Mouse (Mus musculus): ENCODE data around the gene Spert. TPM values are rescaled to one million over a fixed set of nuclear protein-coding genes. Genes with fewer than 3 reads are reported as not detected.

The Spert gene
- not detected in 2 replicates for polyA plus RNA-seq (2012; rRNA removed)

DNA sequence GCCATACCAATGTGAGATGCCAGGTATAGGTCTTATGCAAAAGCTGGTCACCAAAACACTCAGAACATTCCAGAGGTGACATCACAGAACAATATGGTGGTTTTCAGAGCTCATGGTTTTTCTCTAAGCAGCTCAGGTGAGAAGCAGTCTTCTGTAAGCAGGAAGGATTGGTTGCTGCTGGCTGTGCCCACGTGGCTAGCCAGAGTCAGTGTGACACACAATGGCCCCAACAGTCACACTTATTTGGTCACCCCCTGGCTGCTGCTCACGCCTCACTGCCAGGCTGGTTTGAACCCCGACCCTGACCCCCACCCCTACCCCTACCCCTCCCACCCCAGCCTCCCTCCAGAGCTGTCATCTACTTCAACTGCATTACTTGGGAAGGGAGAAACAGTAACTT is at the start of gene Spert:
Gene Spert, minus strand, starts transcription at position 139 of the 400 bp plus-strand sequence.
- H3K4me1 ChIP-seq (ENCODE audit: control insufficient read depth, insufficient read depth, low read length): no peaks in the 10 kb centered on the region
- no peak within 1 kb of the TSS for H3K27ac ChIP-seq (ENCODE audit: insufficient read depth, low read length)
- H3K4me3 ChIP-seq (ENCODE audit: insufficient read depth, low read length): no peak within 1 kb of the TSS
- TF ChIP-seq CTCF (IDR thresholded peaks at IDR 0.05; ENCODE audit: extremely low read depth, insufficient read depth, low read length) (no peak), POLR2A (IDR thresholded peaks at IDR 0.05; ENCODE audit: extremely low read depth, insufficient read depth, low read length) (no peak)

DNA sequence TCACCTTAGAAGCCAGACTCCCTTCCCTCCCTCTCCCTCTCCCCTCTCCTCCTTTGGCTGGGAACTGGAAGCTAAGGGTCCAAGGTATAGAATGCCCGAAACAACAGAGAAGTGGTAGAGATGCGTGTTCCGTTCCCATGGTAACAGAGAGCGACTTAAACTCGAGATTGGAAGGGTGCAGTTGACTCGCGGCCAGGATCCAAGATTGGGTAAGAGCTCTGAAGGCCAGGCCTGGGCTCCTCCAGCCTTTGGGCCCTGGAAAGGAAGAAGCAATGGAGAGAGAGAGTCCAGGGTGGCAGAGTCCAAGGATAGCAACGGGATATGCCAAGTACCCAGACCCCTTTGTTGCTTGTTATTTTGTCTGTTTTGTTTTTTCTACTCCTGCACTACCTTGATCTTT is 49.2 kb upstream of the Spert start, which contains the start of gene Erich6b:
Gene Erich6b, plus strand, starts transcription at position 180 of the 400 bp plus-strand sequence.
- H3K4me3 ChIP-seq (ENCODE audit: insufficient read depth, low read length): no peak within 1 kb of the TSS
- H3K4me1 ChIP-seq (ENCODE audit: control insufficient read depth, insufficient read depth, low read length): no peaks in the 10 kb centered on the region
- TF ChIP-seq CTCF (IDR thresholded peaks at IDR 0.05; ENCODE audit: extremely low read depth, insufficient read depth, low read length) (no peak), POLR2A (IDR thresholded peaks at IDR 0.05; ENCODE audit: extremely low read depth, insufficient read depth, low read length) (no peak)
- no peak within 1 kb of the TSS for H3K27ac ChIP-seq (ENCODE audit: insufficient read depth, low read length)

- no peak overlapping the region for H3K27ac ChIP-seq (ENCODE audit: insufficient read depth, low read length)
- peak; percentile 60 for TF ChIP-seq CTCF (IDR thresholded peaks at IDR 0.05; ENCODE audit: extremely low read depth, insufficient read depth, low read length)
- TF ChIP-seq POLR2A (IDR thresholded peaks at IDR 0.05; ENCODE audit: extremely low read depth, insufficient read depth, low read length): no peak
Observed at GRCm38 (mm10) chr14:75641369-75641768, 48.5 kb upstream of the Spert start.

DNA sequence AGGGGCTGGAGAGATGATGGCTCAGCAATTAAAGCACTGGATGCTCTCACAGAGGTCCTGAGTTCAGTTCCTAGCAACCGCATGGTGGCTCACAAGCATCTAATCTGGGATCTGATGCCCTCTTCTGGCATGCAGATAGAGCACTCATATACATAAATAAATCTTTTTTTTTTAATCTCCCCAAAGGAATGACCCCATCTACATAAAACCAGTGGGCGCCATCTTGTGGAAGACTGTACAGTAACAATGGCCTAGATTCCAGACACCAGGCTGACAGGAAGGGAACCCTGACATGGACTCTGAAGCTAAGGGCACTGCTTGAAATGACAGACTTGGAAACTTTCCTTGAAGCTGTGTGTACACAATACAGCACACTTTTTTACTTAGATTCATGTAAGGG is 47.9 kb upstream of the Spert start:
- TF ChIP-seq CTCF (IDR thresholded peaks at IDR 0.05; ENCODE audit: extremely low read depth, insufficient read depth, low read length) (no peak), POLR2A (IDR thresholded peaks at IDR 0.05; ENCODE audit: extremely low read depth, insufficient read depth, low read length) (no peak)
- no peaks in the 10 kb centered on the region for H3K4me1 ChIP-seq (ENCODE audit: control insufficient read depth, insufficient read depth, low read length)
- no peak overlapping the region for H3K4me3 ChIP-seq (ENCODE audit: insufficient read depth, low read length)
- no peak overlapping the region for H3K27ac ChIP-seq (ENCODE audit: insufficient read depth, low read length)

More at GRCm38 (mm10) chr14:75641369-75641768, 48.5 kb upstream of the Spert start:
- Histone ChIP-seq H3K4me3 (ENCODE audit: insufficient read depth, low read length) (no peak overlapping the region), H3K4me1 (ENCODE audit: control insufficient read depth, insufficient read depth, low read length) (no peaks in the 10 kb centered on the region)

- Histone ChIP-seq H3K27ac (ENCODE audit: insufficient read depth, low read length) (no peak overlapping the region), H3K4me3 (ENCODE audit: insufficient read depth, low read length) (no peak overlapping the region), H3K4me1 (ENCODE audit: control insufficient read depth, insufficient read depth, low read length) (no peaks in the 10 kb centered on the region)
- TF ChIP-seq POLR2A (IDR thresholded peaks at IDR 0.05; ENCODE audit: extremely low read depth, insufficient read depth, low read length) (no peak), CTCF (IDR thresholded peaks at IDR 0.05; ENCODE audit: extremely low read depth, insufficient read depth, low read length) (no peak)
Observed at GRCm38 (mm10) chr14:75637641-75638040, 44.7 kb upstream of the Spert start.

DNA sequence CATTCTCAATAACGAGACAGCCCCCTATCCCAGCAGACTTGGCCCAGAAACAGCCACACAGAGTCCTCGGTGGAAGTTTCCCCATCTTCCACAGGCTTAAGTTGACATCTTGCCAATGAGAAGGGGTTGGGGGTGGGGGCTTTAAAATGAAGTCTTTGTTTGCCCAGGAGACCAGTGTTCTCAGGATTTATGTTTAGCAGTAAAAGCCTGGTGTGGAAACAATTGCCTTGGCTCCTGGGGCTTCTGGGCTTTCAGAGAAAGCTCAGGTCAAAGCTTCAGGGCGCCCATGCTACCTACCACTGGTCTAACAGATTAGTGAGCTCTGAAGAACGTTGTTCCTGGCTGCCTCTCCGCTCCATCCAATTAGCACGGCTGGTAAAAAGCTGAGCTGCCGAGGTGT is 43.2 kb upstream of the Spert start:
- TF ChIP-seq CTCF (IDR thresholded peaks at IDR 0.05; ENCODE audit: extremely low read depth, insufficient read depth, low read length): no peak
- TF ChIP-seq POLR2A (IDR thresholded peaks at IDR 0.05; ENCODE audit: extremely low read depth, insufficient read depth, low read length): no peak

DNA sequence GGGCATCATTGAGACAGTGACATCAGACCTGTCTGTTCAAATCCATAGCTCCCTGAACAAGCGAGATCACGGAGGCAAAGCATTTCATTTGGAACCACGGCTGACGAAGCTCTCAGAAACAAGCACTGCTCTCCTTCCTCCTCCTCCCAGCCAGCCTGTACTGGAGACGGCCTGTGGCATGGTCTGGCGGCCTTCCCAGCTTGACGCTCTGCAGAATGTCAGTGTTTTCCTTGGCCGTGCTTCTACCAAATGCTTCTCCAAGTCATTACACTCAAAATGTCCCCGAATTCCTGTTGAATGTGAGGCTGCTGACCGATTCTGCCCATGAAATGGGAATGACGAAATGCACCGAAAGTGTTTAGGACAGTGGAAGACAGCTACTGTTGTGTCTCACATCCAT is 42.4 kb upstream of the Spert start:
- no peaks in the 10 kb centered on the region for H3K4me1 ChIP-seq (ENCODE audit: control insufficient read depth, insufficient read depth, low read length)
- no peak overlapping the region for H3K27ac ChIP-seq (ENCODE audit: insufficient read depth, low read length)
- TF ChIP-seq CTCF (IDR thresholded peaks at IDR 0.05; ENCODE audit: extremely low read depth, insufficient read depth, low read length): no peak
- no peak for TF ChIP-seq POLR2A (IDR thresholded peaks at IDR 0.05; ENCODE audit: extremely low read depth, insufficient read depth, low read length)
- no peak overlapping the region for H3K4me3 ChIP-seq (ENCODE audit: insufficient read depth, low read length)

More for the DNA sequence above, 43.2 kb upstream of the Spert start:
- Histone ChIP-seq H3K4me1 (ENCODE audit: control insufficient read depth, insufficient read depth, low read length) (no peaks in the 10 kb centered on the region), H3K4me3 (ENCODE audit: insufficient read depth, low read length) (no peak overlapping the region), H3K27ac (ENCODE audit: insufficient read depth, low read length) (no peak overlapping the region)

DNA sequence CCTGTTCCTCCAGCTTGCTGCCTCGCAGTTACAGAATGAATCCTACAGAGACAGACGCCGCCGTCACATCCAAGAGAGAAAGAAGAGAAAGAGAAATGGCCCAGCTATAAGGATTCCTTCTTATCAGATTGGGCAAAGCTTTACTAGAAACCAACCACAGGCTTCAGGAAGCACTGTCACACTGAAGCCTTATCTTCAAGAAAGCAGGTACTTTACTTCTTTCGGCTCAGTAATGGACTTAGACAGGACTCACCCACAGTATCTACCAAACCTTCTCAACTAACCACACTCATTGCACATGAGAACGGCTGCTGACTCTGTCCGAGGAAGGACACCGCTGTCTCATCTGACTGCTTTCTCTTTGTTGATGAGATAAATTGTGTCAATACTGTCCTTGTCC is 36.0 kb upstream of the Spert start:
- H3K4me1 ChIP-seq (ENCODE audit: control insufficient read depth, insufficient read depth, low read length): no peaks in the 10 kb centered on the region
- H3K4me3 ChIP-seq (ENCODE audit: insufficient read depth, low read length): no peak overlapping the region
- TF ChIP-seq POLR2A (IDR thresholded peaks at IDR 0.05; ENCODE audit: extremely low read depth, insufficient read depth, low read length): no peak
- no peak for TF ChIP-seq CTCF (IDR thresholded peaks at IDR 0.05; ENCODE audit: extremely low read depth, insufficient read depth, low read length)

DNA sequence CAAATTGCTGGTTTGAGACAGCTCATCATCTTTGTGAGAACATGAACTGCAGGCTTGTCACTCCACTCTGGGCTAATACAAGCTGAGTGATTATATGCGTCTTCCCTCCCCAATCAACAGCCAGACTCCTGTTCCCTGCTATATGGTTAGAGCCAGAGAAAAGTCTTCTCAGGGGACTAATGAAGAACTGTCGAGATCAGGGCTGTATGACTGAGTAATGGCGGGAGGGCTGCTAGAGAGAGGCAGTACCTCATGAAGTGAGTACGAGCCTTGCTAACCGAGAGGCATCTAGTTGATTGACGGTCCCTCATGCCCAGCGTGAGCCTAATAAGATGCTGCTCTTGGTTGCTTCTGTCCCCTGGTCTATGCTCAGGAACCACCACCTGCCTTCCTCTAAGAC is 30.1 kb upstream of the Spert start:
- TF ChIP-seq CTCF (IDR thresholded peaks at IDR 0.05; ENCODE audit: extremely low read depth, insufficient read depth, low read length) (no peak), POLR2A (IDR thresholded peaks at IDR 0.05; ENCODE audit: extremely low read depth, insufficient read depth, low read length) (no peak)
- Histone ChIP-seq H3K4me1 (ENCODE audit: control insufficient read depth, insufficient read depth, low read length) (no peaks in the 10 kb centered on the region), H3K27ac (ENCODE audit: insufficient read depth, low read length) (no peak overlapping the region), H3K4me3 (ENCODE audit: insufficient read depth, low read length) (no peak overlapping the region)

More for the DNA sequence above, 36.0 kb upstream of the Spert start:
- no peak overlapping the region for H3K27ac ChIP-seq (ENCODE audit: insufficient read depth, low read length)

GRCm38 (mm10) chr14:75616375-75616774 is 23.5 kb upstream of the Spert start:
- no peaks in the 10 kb centered on the region for H3K4me1 ChIP-seq (ENCODE audit: control insufficient read depth, insufficient read depth, low read length)
- H3K27ac ChIP-seq (ENCODE audit: insufficient read depth, low read length): no peak overlapping the region
- TF ChIP-seq POLR2A (IDR thresholded peaks at IDR 0.05; ENCODE audit: extremely low read depth, insufficient read depth, low read length) (no peak), CTCF (IDR thresholded peaks at IDR 0.05; ENCODE audit: extremely low read depth, insufficient read depth, low read length) (no peak)

More at GRCm38 (mm10) chr14:75616375-75616774, 23.5 kb upstream of the Spert start:
- H3K4me3 ChIP-seq (ENCODE audit: insufficient read depth, low read length): no peak overlapping the region

Data from cortical plate, adult 2 months (tissue).